In the genomic region with DNA sequence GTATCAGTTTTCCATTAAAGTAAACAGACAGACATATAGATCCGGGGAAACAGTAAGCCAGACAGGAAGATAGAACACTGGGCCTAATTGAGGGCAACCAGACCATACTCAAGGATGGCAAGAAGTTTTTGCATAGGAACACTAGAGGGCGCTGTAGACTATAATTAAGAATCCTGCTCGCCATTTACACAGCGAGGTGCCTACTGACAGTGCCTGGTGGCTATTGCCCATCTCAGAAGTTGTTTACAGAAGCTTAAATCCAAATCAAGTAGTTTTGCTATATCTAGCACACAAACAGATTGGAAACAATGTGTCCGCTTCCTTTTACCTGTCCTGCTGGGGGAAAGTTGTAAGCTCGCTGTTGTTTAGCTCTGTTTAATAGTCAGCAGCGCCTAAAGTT, we compare ENCODE assay signal across 8 mouse cellular contexts. TPM values are rescaled to one million over a fixed set of nuclear protein-coding genes. Genes with fewer than 3 reads are reported as not detected.
DNase-seq lines count a peak whose midpoint lies in the region; ATAC-seq and TF ChIP-seq lines count a peak whose summit lies in the region.

No protein-coding gene starts in this region.

- no peak overlapping the region for H3K4me2 ChIP-seq in intestine, embryonic 14.5 days (ENCODE audit: low read length)
- no peak overlapping the region for H3K4me2 ChIP-seq in intestine, embryonic 16.5 days (ENCODE audit: low read depth, low read length)
- no peak overlapping the region for H3K4me2 ChIP-seq in midbrain, embryonic 11.5 days

- peak; percentile 49 for TF ChIP-seq CTCF in G1E (IDR thresholded peaks at IDR 0.05; ENCODE audit: low read depth, low read length)

- H3K9me3 ChIP-seq in intestine, embryonic 14.5 days (ENCODE audit: control insufficient read depth, low read length): no peaks in the 10 kb centered on the region
- no peaks in the 10 kb centered on the region for H3K9me3 ChIP-seq in intestine, embryonic 16.5 days (ENCODE audit: control insufficient read depth, low read length)
- no peaks in the 10 kb centered on the region for H3K9me3 ChIP-seq in G1E (replicated peaks)
- H3K9me3 ChIP-seq in midbrain, embryonic 11.5 days (ENCODE audit: control insufficient read depth, low read length): no peaks in the 10 kb centered on the region

- no peaks in the 10 kb centered on the region for H3K27me3 ChIP-seq in intestine, embryonic 14.5 days (replicated peaks; ENCODE audit: control insufficient read depth, insufficient read depth, low read length)
- H3K27me3 ChIP-seq in intestine, embryonic 16.5 days (replicated peaks; ENCODE audit: control insufficient read depth, insufficient read depth, low read length): no peaks in the 10 kb centered on the region
- no peaks in the 10 kb centered on the region for H3K27me3 ChIP-seq in G1E (ENCODE audit: insufficient read depth, low read length)
- no peaks in the 10 kb centered on the region for H3K27me3 ChIP-seq in midbrain, embryonic 11.5 days (ENCODE audit: control insufficient read depth, insufficient read depth, low read length)

- DNase-seq in intestine, embryonic 14.5 days (ENCODE audit: low spot score): peak; percentile 61
- DNase-seq in G1E (ENCODE audit: low spot score): peak; percentile 23
- DNase-seq in cerebellum, adult 9-10 months: peak; percentile 71
- peak; percentile 78 for DNase-seq in forelimb bud, embryonic 11.5 days (ENCODE audit: low read depth, low spot score)
- peak; percentile 27 for DNase-seq in large intestine, adult 2 months (ENCODE audit: low read depth, low spot score)
- DNase-seq in midbrain, embryonic 11.5 days (ENCODE audit: low spot score, missing footprints): peak; percentile 94
- no peak for DNase-seq in urinary bladder, adult 2 months (ENCODE audit: low spot score)

- H3K9ac ChIP-seq in intestine, embryonic 14.5 days (ENCODE audit: low read length): no peak overlapping the region
- H3K9ac ChIP-seq in intestine, embryonic 16.5 days (ENCODE audit: low read depth, low read length): no peak overlapping the region
- H3K9ac ChIP-seq in midbrain, embryonic 11.5 days (ENCODE audit: low read length): no peak overlapping the region

- H3K4me3 ChIP-seq in intestine, embryonic 14.5 days (ENCODE audit: low read depth, low read length): no peak overlapping the region
- H3K4me3 ChIP-seq in intestine, embryonic 16.5 days (ENCODE audit: low read length): no peak overlapping the region
- H3K4me3 ChIP-seq in G1E (ENCODE audit: low read depth, low read length): no peak overlapping the region
- no peak overlapping the region for H3K4me3 ChIP-seq in midbrain, embryonic 11.5 days (ENCODE audit: low read depth, low read length)

- no peak for ATAC-seq in intestine, embryonic 14.5 days (replicated peaks; ENCODE audit: low FRiP score, low TSS enrichment, low read depth)
- ATAC-seq in intestine, embryonic 16.5 days: no peak
- no peak; the same call in 1 of the 2 replicates for ATAC-seq in G1E (ENCODE audit: extremely low read depth, insufficient number of reproducible peaks, low FRiP score, poor library complexity, severe bottlenecking)
- ATAC-seq in midbrain, embryonic 11.5 days (ENCODE audit: low FRiP score): peak; percentile 66; the same call in 1 of the 2 replicates

- no peaks in the 10 kb centered on the region for H3K4me1 ChIP-seq in intestine, embryonic 14.5 days (replicated peaks; ENCODE audit: control insufficient read depth, insufficient read depth, low read length)
- H3K4me1 ChIP-seq in intestine, embryonic 16.5 days (ENCODE audit: control insufficient read depth, insufficient read depth, low read length): no peaks in the 10 kb centered on the region
- H3K4me1 ChIP-seq in G1E (ENCODE audit: insufficient read depth, low read depth, low read length): peaks cover 30% of the 10 kb centered on the region
- no peaks in the 10 kb centered on the region for H3K4me1 ChIP-seq in midbrain, embryonic 11.5 days (ENCODE audit: control insufficient read depth, insufficient read depth, low read length)

- H3K36me3 ChIP-seq in intestine, embryonic 14.5 days (ENCODE audit: control insufficient read depth, insufficient read depth, low read length): no peaks in the 10 kb centered on the region
- no peaks in the 10 kb centered on the region for H3K36me3 ChIP-seq in intestine, embryonic 16.5 days (ENCODE audit: control insufficient read depth, insufficient read depth, low read length)
- H3K36me3 ChIP-seq in G1E (replicated peaks): peaks cover 25% of the 10 kb centered on the region
- no peaks in the 10 kb centered on the region for H3K36me3 ChIP-seq in midbrain, embryonic 11.5 days (ENCODE audit: control insufficient read depth, insufficient read depth, low read length)

- no peak overlapping the region for H3K27ac ChIP-seq in intestine, embryonic 14.5 days (ENCODE audit: low read depth)
- H3K27ac ChIP-seq in intestine, embryonic 16.5 days (ENCODE audit: low read length): no peak overlapping the region
- no peak overlapping the region for H3K27ac ChIP-seq in midbrain, embryonic 11.5 days (ENCODE audit: low read depth, low read length)

- 33% methylated on average over 7 of the region's 7 CpGs for WGBS in intestine, embryonic 14.5 days
- 34% methylated on average over 7 of the region's 7 CpGs for WGBS in intestine, embryonic 16.5 days
- 35% methylated on average over 7 of the region's 7 CpGs for WGBS in large intestine, adult 2 months
- WGBS in midbrain, embryonic 11.5 days: 33% methylated on average over 7 of the region's 7 CpGs

RNA-seq across cellular contexts. Expression of gene Rnf144b, which starts 29.9 kb away (rescaled TPM):
- polyA plus RNA-seq in intestine, embryonic 14.5 days (2014; fragmentation: Nextera tagmentation; extraction: Ambion mirVana): 1.2 and 1.8 TPM in 2 replicates
- polyA plus RNA-seq in intestine, embryonic 16.5 days (2015; fragmentation: Nextera tagmentation; extraction: Ambion mirVana): 1.0 and 1.1 TPM in 2 replicates
- total RNA-seq in G1E (2014; fragmentation: Nextera tagmentation) (7.8 and 8.5 TPM in 2 replicates), G1E (2017) (4.2 and 4.6 TPM in 2 replicates)
- polyA plus RNA-seq in G1E (2012): 0.54 and 1.1 TPM in 2 replicates
- polyA plus RNA-seq in large intestine, adult 2 months (2012; rRNA removed): 1.3 and 3.1 TPM in 2 replicates
- 0.92 and 1.1 TPM in 2 replicates for polyA plus RNA-seq in midbrain, embryonic 11.5 days (2014; fragmentation: Nextera tagmentation; extraction: Ambion mirVana)
- 48.5 and 56.6 TPM in 2 replicates for polyA plus RNA-seq in urinary bladder, adult 2 months (2012; rRNA removed)

RNA-seq across cellular contexts. Expression of gene Dek, which starts 46.4 kb away (rescaled TPM):
- polyA plus RNA-seq in intestine, embryonic 14.5 days (2014; fragmentation: Nextera tagmentation; extraction: Ambion mirVana): 217 and 226 TPM in 2 replicates
- polyA plus RNA-seq in intestine, embryonic 16.5 days (2015; fragmentation: Nextera tagmentation; extraction: Ambion mirVana): 136 and 155 TPM in 2 replicates
- total RNA-seq in G1E (2014; fragmentation: Nextera tagmentation): 382 and 385 TPM in 2 replicates
- total RNA-seq in G1E (2017): 390 and 495 TPM in 2 replicates
- polyA plus RNA-seq in G1E (2012): 968 and 1,197 TPM in 2 replicates
- 9.5 and 10.2 TPM in 2 replicates for polyA plus RNA-seq in large intestine, adult 2 months (2012; rRNA removed)
- 378 and 409 TPM in 2 replicates for polyA plus RNA-seq in midbrain, embryonic 11.5 days (2014; fragmentation: Nextera tagmentation; extraction: Ambion mirVana)
- polyA plus RNA-seq in urinary bladder, adult 2 months (2012; rRNA removed): 59.3 and 67.7 TPM in 2 replicates

Comparison
In these comparisons a context has a peak if more than half of its experiments do, and no peak if none do; other contexts are left out.
1. RNA of gene Rnf144b, which starts 29.9 kb away (polyA plus RNA-seq): 48.5 to 56.6 TPM in urinary bladder, adult 2 months; 1.3 to 3.1 TPM in large intestine, adult 2 months, 1.2 to 1.8 TPM in intestine, embryonic 14.5 days, 0.92 to 1.1 TPM in midbrain, embryonic 11.5 days, 0.54 to 1.1 TPM in G1E and 1.0 to 1.1 TPM in intestine, embryonic 16.5 days; every median in the first group is over 10 times any median in the second.